ENCODE assay signal across 9 mouse cellular contexts in the genomic region with DNA sequence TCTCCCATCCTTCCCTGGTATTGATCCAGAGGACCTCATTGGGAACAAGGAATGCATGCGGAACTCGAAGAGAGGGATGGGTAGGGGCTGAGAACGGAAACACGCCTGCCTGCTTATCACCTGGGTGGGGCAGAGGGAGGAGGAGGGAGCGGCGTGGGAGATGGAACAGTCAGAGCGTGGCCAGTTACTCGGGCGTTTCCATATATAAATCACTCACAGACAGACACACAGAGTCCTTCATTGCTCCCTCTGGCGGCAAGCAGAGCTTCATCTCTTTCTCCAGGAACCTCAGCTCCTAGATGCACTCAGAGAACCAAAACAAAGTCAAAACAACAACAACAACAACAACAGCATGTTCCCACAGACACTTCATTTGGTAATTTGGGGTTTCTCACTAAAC. TPM values are rescaled to one million over a fixed set of nuclear protein-coding genes. Genes with fewer than 3 reads are reported as not detected.
DNase-seq lines count a peak whose midpoint lies in the region; ATAC-seq and TF ChIP-seq lines count a peak whose summit lies in the region.
"Had no signal": no experiment of that assay in that cellular context is flagged by ENCODE, and none has a peak within 500 bp of the region (broad histone marks: within the 10 kb centered on the region; RNA-seq: fewer than 3 reads in every experiment).

No protein-coding gene starts in this region.

- no peak overlapping the region for H3K27ac ChIP-seq in left cerebral cortex, adult 2 months
- H3K27ac ChIP-seq in heart, embryonic 16.5 days (ENCODE audit: low read length) = peak overlapping the region; percentile 46; the same call in 1 of the 2 replicates
- no peak overlapping the region for H3K27ac ChIP-seq in liver, postnatal 0 days (ENCODE audit: low read depth)
- no peak overlapping the region for H3K27ac ChIP-seq in forebrain, embryonic 11.5 days (ENCODE audit: low read depth, low read length)
- H3K27ac ChIP-seq: embryonic facial prominence, embryonic 12.5 days had no signal

- H3K4me2 ChIP-seq in heart, embryonic 16.5 days (ENCODE audit: low read depth, low read length) = peak overlapping the region; percentile 52
- H3K4me2 ChIP-seq in liver, postnatal 0 days (ENCODE audit: low read depth, low read length) = no peak overlapping the region
- no peak overlapping the region for H3K4me2 ChIP-seq in forebrain, embryonic 11.5 days (ENCODE audit: low read depth, low read length, severe bottlenecking)
- H3K4me2 ChIP-seq: embryonic facial prominence, embryonic 12.5 days had no signal

- WGBS in heart, embryonic 16.5 days = 7% methylated on average over 10 of the region's 10 CpGs
- WGBS in liver, postnatal 0 days (ENCODE audit: insufficient replicate concordance) = 13% methylated on average over 10 of the region's 10 CpGs
- WGBS in forebrain, embryonic 11.5 days = 51% methylated on average over 10 of the region's 10 CpGs

- no peak overlapping the region for H3K4me3 ChIP-seq in left cerebral cortex, adult 2 months
- H3K4me3 ChIP-seq in heart, embryonic 16.5 days (ENCODE audit: low read length) = peak overlapping the region; percentile 15; the same call in 1 of the 2 replicates
- H3K4me3 ChIP-seq in liver, postnatal 0 days (ENCODE audit: low read depth, low read length) = no peak overlapping the region
- no peak overlapping the region for H3K4me3 ChIP-seq in forebrain, embryonic 11.5 days (ENCODE audit: low read depth, low read length)
- H3K4me3 ChIP-seq: embryonic facial prominence, embryonic 12.5 days had no signal

- TF ChIP-seq EP300 in liver, postnatal 0 days (IDR thresholded peaks at IDR 0.05; ENCODE audit: low read depth) = no peak

- peak; percentile 49 for TF ChIP-seq CTCF in left cerebral cortex, adult 2 months (IDR thresholded peaks at IDR 0.05)
- TF ChIP-seq CTCF in liver, postnatal 0 days (IDR thresholded peaks at IDR 0.05; ENCODE audit: low read depth) = peak; percentile 62

- no peaks in the 10 kb centered on the region for H3K9me3 ChIP-seq in heart, embryonic 16.5 days (replicated peaks; ENCODE audit: control insufficient read depth, low read length)
- H3K9me3 ChIP-seq in liver, postnatal 0 days (ENCODE audit: low read length) = no peaks in the 10 kb centered on the region
- H3K9me3 ChIP-seq in forebrain, embryonic 11.5 days (ENCODE audit: control insufficient read depth, low read length) = no peaks in the 10 kb centered on the region
- H3K9me3 ChIP-seq: embryonic facial prominence, embryonic 12.5 days had no signal

- peak in 1 of 2 experiments; percentile 41 for DNase-seq in left cerebral cortex, adult 2 months (ENCODE audit: extremely low spot score in 1 of 2, low spot score in 2 of 2)
- DNase-seq in left cerebral cortex, postnatal 36 days (ENCODE audit: low spot score in 2 of 2) = no peak
- peak; percentile 51 for DNase-seq in MN1 (ENCODE audit: low spot score)
- peak; percentile 36 for DNase-seq in liver, postnatal 0 days
- DNase-seq in thymus, postnatal 25 days = peak; percentile 55
- DNase-seq in forebrain, embryonic 11.5 days (ENCODE audit: low spot score) = no peak

- ATAC-seq in heart, embryonic 16.5 days (replicated peaks; ENCODE audit: extremely low read depth, insufficient read depth, low FRiP score) = no peak; the same call in 1 of the 2 replicates
- ATAC-seq in liver, postnatal 0 days = no peak
- ATAC-seq in forebrain, embryonic 11.5 days (replicated peaks; ENCODE audit: low FRiP score) = no peak
- no peak for ATAC-seq in inflammation-experienced regulatory T-cells, adult 6 months

- peaks cover 21% of the 10 kb centered on the region for H3K4me1 ChIP-seq in heart, embryonic 16.5 days (ENCODE audit: control insufficient read depth, insufficient read depth, low read length)
- peaks cover 6% of the 10 kb centered on the region for H3K4me1 ChIP-seq in liver, postnatal 0 days (ENCODE audit: insufficient read depth)
- peaks cover 3% of the 10 kb centered on the region; the same call in 1 of the 2 replicates for H3K4me1 ChIP-seq in forebrain, embryonic 11.5 days (replicated peaks; ENCODE audit: control insufficient read depth, insufficient read depth, low read length)

- H3K36me3 ChIP-seq in heart, embryonic 16.5 days (ENCODE audit: control insufficient read depth, insufficient read depth) = no peaks in the 10 kb centered on the region
- H3K36me3 ChIP-seq in liver, postnatal 0 days (replicated peaks; ENCODE audit: insufficient read depth, low read length) = no peaks in the 10 kb centered on the region
- no peaks in the 10 kb centered on the region for H3K36me3 ChIP-seq in forebrain, embryonic 11.5 days (ENCODE audit: control insufficient read depth, insufficient read depth, low read length)
- H3K36me3 ChIP-seq: embryonic facial prominence, embryonic 12.5 days had no signal

- intact Hi-C loops in left cerebral cortex, adult 2 months (cut with DNase I) = loop anchor here (2.0 kb wide), 1 partner anchor 36 kb away; no protein-coding TSS in a partner anchor
- intact Hi-C loops in left cerebral cortex, postnatal 36 days (cut with DNase I) = loop anchor here (2.0 kb wide), 1 partner anchor 36 kb away; no protein-coding TSS in a partner anchor

- H3K27me3 ChIP-seq in heart, embryonic 16.5 days (ENCODE audit: control insufficient read depth, insufficient read depth, low read length) = no peaks in the 10 kb centered on the region
- H3K27me3 ChIP-seq in liver, postnatal 0 days (ENCODE audit: insufficient read depth, low read length) = peaks cover 6% of the 10 kb centered on the region
- 0 out of 2 replicates have a peak, but pooled peaks cover 3% of the 10 kb centered on the region for H3K27me3 ChIP-seq in forebrain, embryonic 11.5 days (ENCODE audit: control insufficient read depth, insufficient read depth, low read length)

- peak overlapping the region; percentile 36; the same call in 1 of the 2 replicates for H3K9ac ChIP-seq in heart, embryonic 16.5 days (ENCODE audit: low read length)
- no peak overlapping the region for H3K9ac ChIP-seq in liver, postnatal 0 days (replicated peaks)
- H3K9ac ChIP-seq in forebrain, embryonic 11.5 days (ENCODE audit: low read length) = no peak overlapping the region
- H3K9ac ChIP-seq: embryonic facial prominence, embryonic 12.5 days had no signal

RNA-seq across cellular contexts. Expression of gene Tnni1, which starts 9.5 kb away (rescaled TPM):
- 1 to 10 TPM; 1.6 to 1.7 TPM for total RNA-seq in left cerebral cortex, adult 2 months (2021)
- total RNA-seq in left cerebral cortex, postnatal 36 days (2021) = 1 to 10 TPM; 2.2 to 4.8 TPM
- 4,265 and 4,826 TPM in 2 replicates for polyA plus RNA-seq in heart, embryonic 16.5 days (2015; fragmentation: Nextera tagmentation; extraction: Ambion mirVana)
- 1.2 and 4.7 TPM in 2 replicates for polyA plus RNA-seq in liver, postnatal 0 days (2015; fragmentation: Nextera tagmentation; extraction: Ambion mirVana)
- 0.65 and 1.1 TPM in 2 replicates for polyA plus RNA-seq in forebrain, embryonic 11.5 days (2014; fragmentation: Nextera tagmentation; extraction: Ambion mirVana)
- not detected for polyA plus RNA-seq in inflammation-experienced regulatory T-cells, adult 6 months (2017; shearing (Covaris generic))

RNA-seq across cellular contexts. Expression of gene Phlda3, which starts 22.8 kb away (rescaled TPM):
- 10 to 100 TPM; 18.2 to 20.0 TPM for total RNA-seq in left cerebral cortex, adult 2 months (2021)
- total RNA-seq in left cerebral cortex, postnatal 36 days (2021) = 10 to 100 TPM; 18.2 to 28.8 TPM
- polyA plus RNA-seq in heart, embryonic 16.5 days (2015; fragmentation: Nextera tagmentation; extraction: Ambion mirVana) = 77.1 and 80.4 TPM in 2 replicates
- 4.0 and 4.9 TPM in 2 replicates for polyA plus RNA-seq in liver, postnatal 0 days (2015; fragmentation: Nextera tagmentation; extraction: Ambion mirVana)
- polyA plus RNA-seq in forebrain, embryonic 11.5 days (2014; fragmentation: Nextera tagmentation; extraction: Ambion mirVana) = 21.5 and 24.2 TPM in 2 replicates
- polyA plus RNA-seq in inflammation-experienced regulatory T-cells, adult 6 months (2017; shearing (Covaris generic)) = 1 to 10 TPM in 1 of 3 experiments, under 1 TPM in 1, not detected in 1; 0.94 to 7.2 TPM

RNA-seq across cellular contexts. Expression of gene Lad1, which starts 29.7 kb away (rescaled TPM):
- under 1 TPM; 0.95 to 0.98 TPM for total RNA-seq in left cerebral cortex, adult 2 months (2021)
- 1 to 10 TPM; 1.1 to 1.5 TPM for total RNA-seq in left cerebral cortex, postnatal 36 days (2021)
- polyA plus RNA-seq in heart, embryonic 16.5 days (2015; fragmentation: Nextera tagmentation; extraction: Ambion mirVana) = 5.9 TPM in 2 replicates
- polyA plus RNA-seq in liver, postnatal 0 days (2015; fragmentation: Nextera tagmentation; extraction: Ambion mirVana) = 0.42 and 0.77 TPM in 2 replicates
- 0.47 and 0.65 TPM in 2 replicates for polyA plus RNA-seq in forebrain, embryonic 11.5 days (2014; fragmentation: Nextera tagmentation; extraction: Ambion mirVana)
- polyA plus RNA-seq in inflammation-experienced regulatory T-cells, adult 6 months (2017; shearing (Covaris generic)) = 1 to 10 TPM; 1.9 to 5.2 (median 2.4) TPM

RNA-seq across cellular contexts. Expression of gene Tnnt2, which starts 47.4 kb away (rescaled TPM):
- total RNA-seq in left cerebral cortex, adult 2 months (2021) = 1 to 10 TPM; 7.5 to 8.9 TPM
- 1 to 10 TPM; 5.8 to 7.5 TPM for total RNA-seq in left cerebral cortex, postnatal 36 days (2021)
- 9,605 and 10,628 TPM in 2 replicates for polyA plus RNA-seq in heart, embryonic 16.5 days (2015; fragmentation: Nextera tagmentation; extraction: Ambion mirVana)
- 3.2 and 3.6 TPM in 2 replicates for polyA plus RNA-seq in liver, postnatal 0 days (2015; fragmentation: Nextera tagmentation; extraction: Ambion mirVana)
- 0.25 TPM in 1 of 2 replicates, not detected in the other for polyA plus RNA-seq in forebrain, embryonic 11.5 days (2014; fragmentation: Nextera tagmentation; extraction: Ambion mirVana)
- under 1 TPM in 1 of 3 experiments, not detected in 2; 0.24 TPM for polyA plus RNA-seq in inflammation-experienced regulatory T-cells, adult 6 months (2017; shearing (Covaris generic))

Comparison
In these comparisons a context has a peak if more than half of its experiments do, and no peak if none do; other contexts are left out.
1. DNase-seq: peak in MN1 (single experiment), liver, postnatal 0 days (single experiment) and thymus, postnatal 25 days (single experiment); none in left cerebral cortex, postnatal 36 days (0 of 2) and forebrain, embryonic 11.5 days (single experiment).
2. RNA of gene Tnni1, which starts 9.5 kb away (polyA plus RNA-seq): 4,265 to 4,826 TPM in heart, embryonic 16.5 days; 1.2 to 4.7 TPM in liver, postnatal 0 days, 0.65 to 1.1 TPM in forebrain, embryonic 11.5 days and not detected in inflammation-experienced regulatory T-cells, adult 6 months; every median in the first group is over 100 times any median in the second.